Mouse (Mus musculus) limb, embryonic 10.5 days (tissue): Measurements from ENCODE around the gene Naa16. TPM values are rescaled to one million over a fixed set of nuclear protein-coding genes. Genes with fewer than 3 reads are reported as not detected.
"Not testable (repeated sequence)": the region's sequence is repeated elsewhere in the genome, so short reads cannot be mapped to it uniquely, and the experiment has no call there.

Experiments
- DNase-seq: peaks from one replicate; pipeline ENCODE4 v3.0.0-alpha.2; 2017; ENCODE audit warnings: low spot score
- H3K27ac ChIP-seq: fragments of 300-500 bp; sonication (generic); 2 replicates; pipeline ENCODE4 v1.5.1; 2016; ENCODE audit warnings: mild to moderate bottlenecking
- H3K27me3 ChIP-seq: fragments of 300-500 bp; sonication (generic); 2 replicates; pipeline ENCODE4 v1.6.1; 2016; ENCODE audit warnings: low read depth, mild to moderate bottlenecking; ENCODE audit not compliant: poor library complexity, severe bottlenecking
- H3K36me3 ChIP-seq: fragments of 300-500 bp; sonication (generic); 2 replicates; pipeline ENCODE4 v1.6.1; 2016; ENCODE audit warnings: mild to moderate bottlenecking, moderate library complexity
- H3K4me1 ChIP-seq: fragments of 300-500 bp; sonication (generic); 2 replicates; pipeline ENCODE4 v1.6.1; 2016
- H3K4me3 ChIP-seq: fragments of 300-500 bp; sonication (generic); 2 replicates; pipeline ENCODE4 v1.5.1; 2016; ENCODE audit warnings: mild to moderate bottlenecking, moderate library complexity
- H3K9me3 ChIP-seq: fragments of 300-500 bp; sonication (generic); replicated peaks from 2 replicates; pipeline ENCODE4 v1.6.1; 2016; ENCODE audit warnings: mild to moderate bottlenecking
- WGBS: fragments of 180-500 bp; shearing (Covaris S2); methylation state at CpG from one replicate; pipeline ENCODE4 v1.1.7; 2016; 5-methylcytosine and 5-hydroxymethylcytosine counted together
- polyA plus RNA-seq: library from polyadenylated mRNA; unstranded; fragments of >200 nt; fragmentation: Nextera tagmentation; extraction: Ambion mirVana; gene quantifications from 2 replicates; pipeline ENCODE4 v1.2.1, GENCODE M21; 2016

Gene Naa16
- 48.8 and 52.6 TPM in 2 replicates for polyA plus RNA-seq

GRCm38 (mm10) chr14:79390265-79390926, at the start of gene Naa16:
TSS of gene Naa16 (minus strand) at chr14:79390778.
- H3K36me3 ChIP-seq: peaks cover 22% of the 10 kb centered on the region
- DNase-seq: peak; percentile 99
- H3K4me3 ChIP-seq: peak within 1 kb of the TSS; percentile 83
- under 1% methylated on average over 71 of the region's 71 CpGs for WGBS
- H3K27ac ChIP-seq: peak within 1 kb of the TSS; percentile 97
- H3K27me3 ChIP-seq: no peaks in the 10 kb centered on the region
- peaks cover 5% of the 10 kb centered on the region; the same call in 1 of the 2 replicates for H3K4me1 ChIP-seq
- no peaks in the 10 kb centered on the region for H3K9me3 ChIP-seq

- WGBS: 86% methylated on average over 1 of the region's 1 CpGs
- no peaks in the 10 kb centered on the region for H3K9me3 ChIP-seq
- H3K4me1 ChIP-seq: no peaks in the 10 kb centered on the region
- no peak for DNase-seq
- no peak overlapping the region for H3K4me3 ChIP-seq
- H3K36me3 ChIP-seq: no peaks in the 10 kb centered on the region
- no peaks in the 10 kb centered on the region for H3K27me3 ChIP-seq
- H3K27ac ChIP-seq: no peak overlapping the region
Measured at GRCm38 (mm10) chr14:79434068-79434467, 43.5 kb upstream of the Naa16 start.

GRCm38 (mm10) chr14:79426730-79427365, 36.3 kb upstream of the Naa16 start:
- H3K4me3 ChIP-seq: peak overlapping the region; percentile 59
- not testable (repeated sequence) for H3K27me3 ChIP-seq, H3K9me3 ChIP-seq, H3K4me1 ChIP-seq, DNase-seq
- H3K27ac ChIP-seq: peak overlapping the region; percentile 87
- H3K36me3 ChIP-seq: peaks cover 18% of the 10 kb centered on the region
- WGBS: 61% methylated on average over 11 of the region's 59 CpGs

- WGBS: under 1% methylated on average over 44 of the region's 44 CpGs
- Histone ChIP-seq H3K27me3 (no peaks in the 10 kb centered on the region), H3K27ac (peak within 1 kb of the TSS; percentile 87), H3K4me3 (peak within 1 kb of the TSS; percentile 59), H3K9me3 (peaks cover 5% of the 10 kb centered on the region; the same call in 1 of the 2 replicates), H3K4me1 (no peaks in the 10 kb centered on the region), H3K36me3 (peaks cover 18% of the 10 kb centered on the region)
- DNase-seq: peak; percentile 93
Measured at GRCm38 (mm10) chr14:79425979-79426729, 35.6 kb upstream of the Naa16 start, which contains the start of gene Kbtbd7. TSS of gene Kbtbd7 (plus strand) at chr14:79426511.

GRCm38 (mm10) chr14:79420083-79420685, 29.6 kb upstream of the Naa16 start:
- no peak for DNase-seq
- WGBS: 72% methylated on average over 20 of the region's 20 CpGs
- Histone ChIP-seq H3K36me3 (peaks cover 15% of the 10 kb centered on the region; the same call in 1 of the 2 replicates), H3K4me3 (no peak overlapping the region), H3K9me3 (no peaks in the 10 kb centered on the region), H3K4me1 (peaks cover 5% of the 10 kb centered on the region; the same call in 1 of the 2 replicates), H3K27me3 (no peaks in the 10 kb centered on the region), H3K27ac (no peak overlapping the region)

GRCm38 (mm10) chr14:79413121-79413520, 22.5 kb upstream of the Naa16 start:
- 86% methylated on average over 6 of the region's 6 CpGs for WGBS
- no peaks in the 10 kb centered on the region for H3K4me1 ChIP-seq
- DNase-seq: no peak

GRCm38 (mm10) chr14:79410662-79411061, 20.1 kb upstream of the Naa16 start:
- Histone ChIP-seq H3K27ac (no peak overlapping the region), H3K4me3 (no peak overlapping the region), H3K9me3 (no peaks in the 10 kb centered on the region), H3K36me3 (peaks cover 27% of the 10 kb centered on the region), H3K4me1 (no peaks in the 10 kb centered on the region), H3K27me3 (no peaks in the 10 kb centered on the region)
- WGBS: 79% methylated on average over 2 of the region's 2 CpGs
- no peak for DNase-seq

More at GRCm38 (mm10) chr14:79413121-79413520, 22.5 kb upstream of the Naa16 start:
- Histone ChIP-seq H3K36me3 (peaks cover 22% of the 10 kb centered on the region), H3K4me3 (no peak overlapping the region), H3K9me3 (no peaks in the 10 kb centered on the region), H3K27ac (no peak overlapping the region), H3K27me3 (no peaks in the 10 kb centered on the region)

- Histone ChIP-seq H3K9me3 (no peaks in the 10 kb centered on the region), H3K4me1 (no peaks in the 10 kb centered on the region), H3K27me3 (no peaks in the 10 kb centered on the region), H3K27ac (no peak overlapping the region), H3K4me3 (no peak overlapping the region), H3K36me3 (peaks cover 26% of the 10 kb centered on the region)
- DNase-seq: no peak
- 91% methylated on average over 6 of the region's 6 CpGs for WGBS
Measured at GRCm38 (mm10) chr14:79409278-79409830, 18.8 kb upstream of the Naa16 start.

- Histone ChIP-seq H3K36me3 (peaks cover 22% of the 10 kb centered on the region), H3K27ac (no peak overlapping the region), H3K4me1 (no peaks in the 10 kb centered on the region), H3K27me3 (no peaks in the 10 kb centered on the region), H3K9me3 (no peaks in the 10 kb centered on the region), H3K4me3 (no peak overlapping the region)
- DNase-seq: no peak
- WGBS: 84% methylated on average over 2 of the region's 2 CpGs
Measured at GRCm38 (mm10) chr14:79407641-79408040, 17.1 kb upstream of the Naa16 start.

GRCm38 (mm10) chr14:79397321-79398122, 6.9 kb upstream of the Naa16 start, which contains the start of gene Mtrf1:
TSS of gene Mtrf1 (plus strand) at chr14:79397772.
- peak; percentile 73 for DNase-seq
- Histone ChIP-seq H3K4me1 (0 out of 2 replicates have a peak, but pooled peaks cover 5% of the 10 kb centered on the region), H3K9me3 (no peaks in the 10 kb centered on the region), H3K4me3 (peak within 1 kb of the TSS; percentile 70), H3K27ac (peak within 1 kb of the TSS; percentile 94), H3K27me3 (no peaks in the 10 kb centered on the region), H3K36me3 (peaks cover 13% of the 10 kb centered on the region; the same call in 1 of the 2 replicates)
- WGBS: 21% methylated on average over 23 of the region's 23 CpGs

- Histone ChIP-seq H3K4me3 (no peak overlapping the region), H3K9me3 (no peaks in the 10 kb centered on the region), H3K36me3 (no peaks in the 10 kb centered on the region), H3K27ac (no peak overlapping the region), H3K27me3 (no peaks in the 10 kb centered on the region), H3K4me1 (0 out of 2 replicates have a peak, but pooled peaks cover 5% of the 10 kb centered on the region)
- DNase-seq: peak; percentile 34
Measured at GRCm38 (mm10) chr14:79394564-79394963, 4.0 kb upstream of the Naa16 start.
